Mouse (Mus musculus) thymus, adult 2 months (tissue): ENCODE results near the gene Alkbh2. TPM values are rescaled to one million over a fixed set of nuclear protein-coding genes. Genes with fewer than 3 reads are reported as not detected.

Source experiments
- DNase-seq: peaks from one replicate; pipeline ENCODE4 v3.0.0; 2021
- H3K27ac ChIP-seq: fragments of 200-500 bp; 2 replicates; pipeline ENCODE4 v1.5.1; 2012; ENCODE audit warnings: low read length, control low read depth; ENCODE audit not compliant: control insufficient read depth, insufficient read depth
- H3K27me3 ChIP-seq: fragments of 200-500 bp; 2 replicates; pipeline ENCODE4 v1.6.1; 2012; ENCODE audit warnings: mild to moderate bottlenecking, low read length, moderate library complexity, mixed read lengths; ENCODE audit not compliant: control insufficient read depth, insufficient read depth
- H3K36me3 ChIP-seq: fragments of 200-500 bp; 2 replicates; pipeline ENCODE4 v1.6.1; 2012; ENCODE audit warnings: mild to moderate bottlenecking, low read length, moderate library complexity; ENCODE audit not compliant: control insufficient read depth, insufficient read depth
- H3K4me1 ChIP-seq: fragments of 200-500 bp; replicated peaks from 2 replicates; pipeline ENCODE4 v1.6.1; 2012; ENCODE audit warnings: low read length; ENCODE audit not compliant: control insufficient read depth, insufficient read depth
- H3K4me3 ChIP-seq: fragments of 200-500 bp; 2 replicates; pipeline ENCODE4 v1.5.1; 2012; ENCODE audit warnings: mild to moderate bottlenecking, low read length, control low read depth, moderate library complexity; ENCODE audit not compliant: control insufficient read depth, insufficient read depth
- CTCF ChIP-seq: fragments of 200-500 bp; IDR thresholded peaks from 2 replicates; pipeline ENCODE4 v1.5.1; 2012; ENCODE audit warnings: mild to moderate bottlenecking, control low read depth, low read length, moderate library complexity, borderline replicate concordance; ENCODE audit not compliant: control insufficient read depth, poor library complexity, insufficient read depth; ENCODE audit errors: extremely low read depth
- POLR2A ChIP-seq: fragments of 200-500 bp; IDR thresholded peaks from 2 replicates; pipeline ENCODE4 v1.6.1; 2012; ENCODE audit warnings: mild to moderate bottlenecking, low read length, control low read depth, moderate library complexity; ENCODE audit not compliant: control insufficient read depth, poor library complexity, insufficient read depth; ENCODE audit errors: extremely low read depth
- WGBS: fragments of 180-500 bp; shearing (Covaris S2); methylation state at CpG from one replicate; pipeline ENCODE4 v1.1.7; 2018; 5-methylcytosine and 5-hydroxymethylcytosine counted together
- polyA plus RNA-seq: library from polyadenylated mRNA; depleted of rRNA; stranded (reverse); fragments of >200 nt; gene quantifications from 2 replicates; pipeline ENCODE4 v1.2.3, GENCODE M21; 2012

Alkbh2 gene
- polyA plus RNA-seq, 1 experiment: 14.5 TPM

GRCm38 (mm10) chr5:114126499-114127244, 1.3 kb downstream of the Alkbh2 start:
- TF ChIP-seq POLR2A (no peak), CTCF (no peak)
- no peak overlapping the region for H3K4me3 ChIP-seq
- H3K4me1 ChIP-seq: peaks cover 14% of the 10 kb centered on the region
- H3K27ac ChIP-seq: no peak overlapping the region
- 86% methylated on average over 7 of the region's 7 CpGs for WGBS
- no peak for DNase-seq
- no peaks in the 10 kb centered on the region for H3K27me3 ChIP-seq
- H3K36me3 ChIP-seq: peaks cover 4% of the 10 kb centered on the region

DNA sequence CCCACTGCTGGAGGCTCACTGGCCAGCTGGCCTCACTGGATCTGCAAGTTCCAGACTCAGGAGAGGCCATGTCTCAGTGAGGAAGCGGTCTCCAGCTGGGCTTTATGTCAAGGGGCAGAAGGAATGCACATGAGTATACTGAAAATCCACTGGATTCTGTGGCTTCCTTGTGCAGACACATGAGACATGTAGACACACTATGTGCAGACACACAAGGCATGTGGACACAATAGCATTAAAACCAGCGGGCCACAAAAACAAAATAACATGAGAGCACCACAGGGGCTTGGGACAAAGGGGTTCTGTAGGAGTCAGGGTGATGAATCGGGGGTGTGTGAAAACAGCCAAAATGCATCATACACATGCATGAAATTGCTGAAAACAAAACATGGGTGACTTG, 2.0 kb downstream of the Alkbh2 start:
- H3K27ac ChIP-seq: no peak overlapping the region
- H3K27me3 ChIP-seq: no peaks in the 10 kb centered on the region
- DNase-seq: no peak
- 97% methylated on average over 3 of the region's 3 CpGs for WGBS
- TF ChIP-seq POLR2A: no peak
- no peak overlapping the region for H3K4me3 ChIP-seq
- peaks cover 10% of the 10 kb centered on the region; the same call in 1 of the 2 replicates for H3K4me1 ChIP-seq
- peaks cover 7% of the 10 kb centered on the region for H3K36me3 ChIP-seq

- no peak for DNase-seq
- Histone ChIP-seq H3K4me3 (no peak overlapping the region), H3K27ac (no peak overlapping the region), H3K27me3 (no peaks in the 10 kb centered on the region), H3K4me1 (no peaks in the 10 kb centered on the region), H3K36me3 (peaks cover 9% of the 10 kb centered on the region)
- WGBS: 97% methylated on average over 4 of the region's 4 CpGs
- TF ChIP-seq POLR2A (no peak), CTCF (no peak)
Measured at GRCm38 (mm10) chr5:114119806-114120205, 8.2 kb downstream of the Alkbh2 start.

- no peak for DNase-seq
- WGBS: 35% methylated on average over 7 of the region's 7 CpGs
- no peak overlapping the region for H3K27ac ChIP-seq
- no peaks in the 10 kb centered on the region for H3K27me3 ChIP-seq
- H3K36me3 ChIP-seq: peaks cover 5% of the 10 kb centered on the region; the same call in 1 of the 2 replicates
- TF ChIP-seq CTCF (no peak), POLR2A (no peak)
- H3K4me1 ChIP-seq: no peaks in the 10 kb centered on the region
- H3K4me3 ChIP-seq: no peak overlapping the region
Measured at GRCm38 (mm10) chr5:114116586-114116985, 11.4 kb downstream of the Alkbh2 start.

- no peak for DNase-seq
- H3K4me1 ChIP-seq: no peaks in the 10 kb centered on the region
- TF ChIP-seq POLR2A (no peak), CTCF (no peak)
- WGBS: 79% methylated on average over 5 of the region's 5 CpGs
- no peak overlapping the region for H3K27ac ChIP-seq
- no peaks in the 10 kb centered on the region for H3K27me3 ChIP-seq
- no peaks in the 10 kb centered on the region; the same call in 1 of the 2 replicates for H3K36me3 ChIP-seq
- H3K4me3 ChIP-seq: no peak overlapping the region
Measured at GRCm38 (mm10) chr5:114115030-114115429, 13.0 kb downstream of the Alkbh2 start.

DNA sequence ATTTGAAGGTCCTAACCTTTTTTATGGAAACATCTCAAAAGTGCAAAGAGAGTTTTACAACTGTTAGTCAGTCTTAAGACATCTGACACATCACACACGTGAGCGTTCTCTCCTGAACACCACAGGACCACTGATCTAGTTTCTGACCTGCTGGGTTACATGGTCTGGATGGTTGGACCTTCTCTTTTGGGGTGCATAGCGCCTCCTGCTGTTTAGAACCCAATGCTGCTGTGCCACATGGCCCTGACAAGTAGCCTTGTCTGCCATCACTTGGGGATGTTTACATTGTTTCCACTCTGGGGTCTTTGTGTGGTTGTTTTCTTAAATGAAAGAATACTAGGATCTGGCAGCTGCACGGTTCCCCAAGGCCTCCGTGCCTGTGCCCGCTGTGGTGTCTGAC, 14.7 kb downstream of the Alkbh2 start:
- peaks cover 14% of the 10 kb centered on the region; the same call in 1 of the 2 replicates for H3K36me3 ChIP-seq
- no peak overlapping the region for H3K4me3 ChIP-seq
- no peak overlapping the region for H3K27ac ChIP-seq
- 93% methylated on average over 6 of the region's 6 CpGs for WGBS
- no peaks in the 10 kb centered on the region for H3K4me1 ChIP-seq
- no peak for DNase-seq
- TF ChIP-seq CTCF (no peak), POLR2A (no peak)
- H3K27me3 ChIP-seq: no peaks in the 10 kb centered on the region
